Mouse (Mus musculus) retina, postnatal 7 days (tissue): ENCODE data around the gene Poll.
A peak's percentile ranks its signal among the peaks of the same experiment; 100 is the strongest.

Experiments
- DNase-seq: peaks from one replicate; pipeline ENCODE4 v3.0.0-alpha.2; 2012; ENCODE audit warnings: low read depth, low spot score

The Poll gene

DNA sequence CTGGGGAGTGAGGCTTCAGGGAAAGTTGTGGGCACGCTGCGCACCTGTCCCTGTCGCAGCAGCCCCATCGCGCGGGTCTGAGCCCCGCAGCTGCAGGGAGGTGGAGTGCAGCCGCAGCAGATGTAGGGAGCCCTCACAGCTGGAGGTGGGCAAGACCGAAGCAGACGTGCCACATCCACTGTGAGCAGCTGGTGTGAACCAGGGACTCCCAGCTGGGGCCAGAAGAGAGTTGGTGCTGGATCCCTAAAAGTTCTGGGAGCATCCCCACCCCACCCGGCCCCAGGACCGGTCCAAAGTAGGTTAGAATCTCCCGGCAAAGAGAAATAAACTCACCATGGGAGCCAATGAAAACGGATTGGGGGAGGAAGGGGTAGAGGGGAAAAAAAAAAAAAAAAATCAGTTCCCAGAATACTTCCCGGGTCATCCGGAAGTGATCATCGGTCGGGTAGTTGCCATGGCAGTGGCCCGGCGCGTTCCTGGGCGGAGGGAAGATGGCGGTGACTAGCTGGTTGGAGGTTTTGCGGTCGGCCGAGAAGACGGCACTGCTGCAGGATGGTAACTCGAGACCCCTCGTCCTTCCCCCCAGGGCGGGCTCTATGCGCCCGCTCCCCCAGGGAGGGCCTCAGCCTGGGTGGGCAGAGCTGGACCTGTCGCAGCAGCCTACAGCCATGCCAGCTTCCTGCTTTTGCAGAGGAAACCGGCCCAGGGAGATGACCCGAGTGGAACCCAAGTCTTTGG, at the start of gene Poll, which contains the start of gene Gm17018:
Gene Poll, minus strand, starts transcription at position 379 of the 738 bp plus-strand sequence.
Gene Gm17018, plus strand, starts transcription at position 463 of the 738 bp plus-strand sequence.
- DNase-seq: no peak

- DNase-seq: no peak
Observed at GRCm38 (mm10) chr19:45608648-45609339, 48.5 kb upstream of the Poll start.

DNA sequence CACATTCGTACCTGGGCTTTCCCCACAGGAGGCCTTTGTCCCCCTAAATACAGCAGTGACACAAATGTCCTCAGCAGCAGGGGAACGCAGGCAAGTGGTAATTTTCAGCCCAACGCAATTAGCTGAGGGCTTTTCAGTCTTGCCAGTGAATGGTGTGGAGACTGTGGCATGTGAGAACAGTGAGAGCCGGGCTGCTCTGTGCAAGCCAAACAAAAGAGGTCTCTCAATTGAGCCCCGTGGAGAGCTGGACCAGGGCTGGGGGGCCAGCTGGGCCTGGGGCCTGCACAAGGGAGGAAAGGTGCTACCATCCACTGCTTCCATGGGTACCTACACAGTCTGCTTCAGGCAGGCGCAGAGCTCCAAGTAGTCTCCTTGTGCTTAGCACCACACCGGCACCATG, 47.1 kb upstream of the Poll start:
- no peak for DNase-seq

- no peak for DNase-seq
Observed at GRCm38 (mm10) chr19:45606701-45607100, 46.4 kb upstream of the Poll start.

DNA sequence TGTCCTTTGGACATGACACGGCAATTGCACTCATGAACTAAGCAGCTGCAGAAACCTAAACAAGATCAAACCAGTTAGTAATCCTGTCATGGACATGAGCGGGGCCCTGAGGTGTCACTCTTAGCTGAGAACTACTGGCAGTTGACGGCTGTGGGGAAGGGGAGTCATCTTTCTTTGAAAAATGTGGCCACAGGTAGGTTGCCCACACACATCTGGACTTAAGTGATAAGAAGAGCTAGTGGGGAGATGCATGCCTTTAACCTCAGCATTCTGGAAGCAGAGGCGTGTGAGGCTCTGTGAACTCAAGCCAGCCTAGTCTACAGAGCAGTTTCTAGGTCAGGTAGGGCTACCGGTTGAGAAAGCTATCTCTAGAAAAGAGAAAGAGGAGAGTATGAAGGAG, 42.3 kb upstream of the Poll start:
- no peak for DNase-seq

DNA sequence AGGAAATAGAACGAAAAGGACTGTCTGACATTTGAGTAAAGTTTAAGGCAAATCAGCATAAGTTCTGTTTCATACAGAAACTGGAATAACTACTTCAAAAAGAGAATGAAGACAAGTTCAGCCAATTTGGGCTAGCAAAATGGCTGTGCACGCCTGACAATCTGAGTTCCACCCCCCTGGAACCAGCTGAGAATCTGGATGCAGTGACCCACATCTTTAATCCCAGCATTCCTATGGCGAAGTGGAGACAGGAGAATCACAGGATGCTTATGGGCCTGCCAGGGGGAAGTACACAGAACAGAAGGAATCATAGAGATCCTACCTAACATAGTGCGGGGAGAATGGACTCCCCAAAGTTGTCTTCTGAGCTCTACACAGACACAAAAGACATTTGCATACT, 36.8 kb upstream of the Poll start:
- no peak for DNase-seq

GRCm38 (mm10) chr19:45596434-45596833, 36.1 kb upstream of the Poll start:
- DNase-seq: no peak

- peak; percentile 43 for DNase-seq
Observed at GRCm38 (mm10) chr19:45596019-45596418, 35.7 kb upstream of the Poll start.

GRCm38 (mm10) chr19:45595481-45595880, 35.1 kb upstream of the Poll start:
- no peak for DNase-seq

DNA sequence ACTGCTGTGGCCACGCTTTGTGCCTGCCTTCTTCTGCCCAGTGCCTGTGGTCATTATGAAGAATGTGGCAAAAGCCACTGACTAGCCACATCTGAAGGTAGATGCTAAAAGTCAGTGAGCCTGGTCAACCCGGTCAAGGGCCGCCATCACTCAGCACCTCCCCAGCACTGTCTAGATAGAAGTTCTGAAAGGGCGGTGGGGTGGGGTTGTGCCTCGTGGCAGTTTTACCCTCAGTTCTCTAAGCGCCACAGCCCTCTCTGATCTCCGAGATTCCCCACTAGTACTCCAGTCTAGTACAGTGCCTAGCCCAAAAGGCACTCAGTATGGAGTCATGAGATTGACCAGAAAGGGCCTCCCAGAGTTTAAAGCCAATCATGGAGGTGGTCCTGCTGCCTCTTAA, 33.7 kb upstream of the Poll start:
- DNase-seq: no peak

GRCm38 (mm10) chr19:45592916-45593315, 32.6 kb upstream of the Poll start:
- DNase-seq: no peak

DNA sequence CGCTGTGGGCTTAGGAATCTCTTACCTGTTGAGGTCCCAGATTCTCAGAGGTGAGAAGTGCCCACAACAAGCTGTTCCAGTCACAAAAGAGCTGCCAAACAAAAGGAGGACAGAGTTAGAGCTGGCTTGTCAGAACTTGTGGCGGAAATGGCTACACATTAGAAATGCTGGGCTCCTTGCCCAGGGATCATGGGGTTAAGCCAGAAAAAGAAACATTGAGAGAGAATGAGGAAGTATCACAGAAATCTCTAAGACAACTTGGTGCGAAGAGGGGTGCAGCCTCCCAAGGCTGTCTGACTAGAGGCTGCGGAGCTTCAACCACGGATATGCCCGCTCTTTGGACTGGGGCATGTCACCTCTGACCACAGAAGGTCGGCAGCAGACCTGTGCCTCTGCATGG, 31.4 kb upstream of the Poll start:
- DNase-seq: no peak

DNA sequence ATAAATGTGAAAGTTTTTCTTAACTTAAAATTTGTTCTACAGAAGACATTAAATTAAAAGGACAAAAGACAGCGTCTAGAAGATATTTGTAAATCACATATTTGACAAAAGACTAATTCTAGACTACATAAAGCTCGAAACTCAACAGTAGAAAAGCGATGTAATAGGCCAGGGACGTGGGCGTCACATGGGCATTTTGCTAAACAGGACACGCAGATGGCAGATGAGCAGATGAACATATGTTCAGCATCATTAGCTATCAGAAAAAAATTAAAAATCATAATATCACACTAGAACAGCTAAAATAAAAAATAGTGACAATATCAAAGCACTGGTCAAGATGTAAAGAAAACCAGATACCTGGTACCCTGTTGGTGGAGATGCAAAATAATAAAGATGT, 29.4 kb upstream of the Poll start:
- DNase-seq: no peak

DNA sequence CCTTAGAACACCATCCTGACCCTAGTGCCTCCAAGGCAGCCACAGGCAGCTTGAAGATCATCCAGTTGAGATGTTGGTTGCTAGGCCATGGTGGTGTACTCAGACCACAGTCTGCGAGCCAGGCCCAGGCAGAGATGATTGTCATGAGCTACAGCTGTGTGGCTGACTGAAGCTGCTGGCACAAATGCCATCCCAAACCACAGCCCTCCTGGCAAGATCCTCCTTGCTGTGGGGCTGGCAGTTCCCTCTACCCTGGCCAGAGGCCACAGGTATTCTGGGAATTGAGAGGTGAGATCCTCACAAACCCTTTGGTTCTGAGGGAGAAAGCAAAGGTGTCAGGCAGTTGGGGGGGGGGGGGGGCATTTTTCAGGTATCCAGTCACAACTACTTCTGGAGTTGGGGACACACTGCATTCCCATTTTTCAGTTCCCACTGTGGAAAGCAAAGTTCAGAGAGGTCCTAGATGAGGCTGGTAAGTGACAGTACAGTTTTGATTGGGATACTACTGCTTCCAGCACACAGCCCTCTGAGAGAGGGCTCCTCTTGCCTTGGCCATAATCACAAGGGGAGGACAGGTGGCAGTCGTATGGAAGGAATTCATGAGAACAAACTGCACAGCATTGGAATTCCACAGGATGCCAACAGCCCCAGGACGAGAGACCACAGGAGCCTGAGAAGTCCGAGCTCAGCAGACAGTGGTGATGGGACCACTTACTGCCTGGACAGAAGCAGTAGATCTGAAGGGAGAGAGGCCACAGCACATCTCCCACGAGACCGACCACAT, 27.4 kb upstream of the Poll start:
- no peak for DNase-seq

- no peak for DNase-seq
Observed at GRCm38 (mm10) chr19:45586850-45587249, 26.5 kb upstream of the Poll start.

DNA sequence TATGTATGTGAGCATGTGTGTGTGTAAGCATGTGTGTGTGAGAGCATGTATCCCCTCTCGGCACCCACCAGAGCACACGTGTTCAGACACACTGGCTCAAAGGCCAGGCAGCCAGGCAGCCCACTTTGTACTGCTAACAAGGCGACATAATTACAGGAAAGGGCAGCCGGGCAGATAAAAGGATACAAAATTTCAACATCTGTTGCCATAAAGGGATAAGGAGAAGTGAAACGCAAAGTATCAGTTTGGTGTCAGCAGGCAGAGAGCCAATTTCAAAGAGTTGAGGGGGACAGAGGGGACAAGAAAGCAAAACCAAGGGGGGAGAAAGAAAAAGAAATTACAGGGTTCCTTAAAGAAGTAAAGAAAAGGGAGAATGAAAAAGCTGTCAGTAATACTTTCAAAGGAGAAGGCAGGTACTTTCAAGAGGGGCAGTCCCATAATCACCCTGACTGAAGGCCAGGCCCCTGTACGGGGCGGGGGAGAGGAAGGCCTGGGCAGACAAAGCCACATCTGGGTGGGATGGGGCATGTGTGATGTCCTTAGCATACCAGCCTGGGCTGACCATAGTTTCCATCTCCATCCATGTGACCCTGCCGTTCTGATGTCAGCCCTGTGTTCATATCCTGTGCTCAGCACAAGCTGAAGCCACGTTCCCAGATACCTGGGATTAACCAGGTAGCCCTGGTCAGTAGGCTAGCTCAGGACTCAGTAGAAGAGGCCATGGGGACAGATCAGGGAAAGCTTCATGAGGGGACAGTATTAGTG, 24.7 kb upstream of the Poll start:
- no peak for DNase-seq

DNA sequence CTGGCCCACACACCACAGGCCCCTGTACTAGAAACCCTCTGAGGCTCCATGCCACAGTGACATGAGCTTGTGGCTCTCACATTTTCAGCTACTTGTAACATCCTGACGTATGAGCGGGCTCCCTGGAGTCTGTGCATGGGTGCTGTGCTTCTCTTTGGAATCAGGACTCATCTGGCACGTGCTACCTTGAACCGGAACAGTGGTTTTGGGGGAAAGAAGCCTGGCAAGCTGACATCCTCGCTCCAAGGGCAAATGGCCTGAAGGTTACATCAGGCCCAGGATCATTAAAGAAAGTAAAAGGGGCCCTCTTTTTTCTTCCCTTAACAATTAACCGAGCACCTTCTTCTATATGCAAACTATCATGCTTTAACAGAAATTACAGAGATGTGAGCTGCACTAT, 22.8 kb upstream of the Poll start:
- DNase-seq: no peak

- no peak for DNase-seq
Observed at GRCm38 (mm10) chr19:45582161-45582560, 21.8 kb upstream of the Poll start.

- no peak for DNase-seq
Observed at GRCm38 (mm10) chr19:45581257-45581656, 20.9 kb upstream of the Poll start.

DNA sequence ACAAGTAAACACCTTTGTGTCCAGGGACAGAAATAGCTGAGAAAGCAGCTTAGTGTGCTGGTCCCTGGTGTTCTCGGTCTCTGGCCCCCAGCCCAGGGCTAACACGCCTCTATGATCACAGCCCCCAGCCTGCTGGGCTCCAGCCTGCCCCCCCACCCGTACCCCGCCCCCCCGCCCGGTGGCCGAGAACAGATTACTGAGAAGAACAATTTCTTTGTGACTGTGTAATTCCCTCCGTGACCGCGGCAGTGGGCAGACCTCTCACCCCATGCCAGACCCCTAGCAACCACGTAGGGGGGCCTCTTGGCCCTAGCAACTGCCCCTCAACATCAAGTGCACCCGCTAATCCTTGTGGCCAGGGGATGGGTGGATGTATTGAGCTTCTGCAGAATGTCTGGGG, 19.9 kb upstream of the Poll start:
- no peak for DNase-seq

- no peak for DNase-seq
Observed at GRCm38 (mm10) chr19:45579416-45579815, 19.1 kb upstream of the Poll start.

DNA sequence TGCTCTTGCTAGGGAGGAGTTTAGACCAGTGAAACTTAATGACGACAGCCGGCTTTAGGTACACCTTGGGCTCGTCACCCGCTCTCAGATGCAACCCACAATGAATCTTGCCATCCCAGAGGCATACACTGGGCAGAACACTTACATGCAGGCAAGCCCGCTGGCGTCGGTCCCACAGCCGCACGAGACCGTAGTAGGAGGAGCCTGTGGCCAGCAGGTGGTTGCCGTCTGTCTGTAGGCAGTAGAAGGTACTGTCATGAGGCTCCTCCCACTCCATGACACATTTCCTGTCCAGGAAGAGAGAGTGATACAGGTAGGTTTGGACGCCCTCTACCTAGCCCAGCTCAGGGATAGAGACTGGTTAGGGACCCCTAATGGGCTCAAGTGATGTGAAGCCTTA, 18.6 kb upstream of the Poll start:
- no peak for DNase-seq
